Mouse (Mus musculus): ENCODE measurements around the gene Ms4a6d.
A peak's percentile ranks its signal among the peaks of the same experiment; 100 is the strongest.
"Not testable (repeated sequence)": the region's sequence is repeated elsewhere in the genome, so short reads cannot be mapped to it uniquely, and the experiment has no call there.

The Ms4a6d gene

DNA sequence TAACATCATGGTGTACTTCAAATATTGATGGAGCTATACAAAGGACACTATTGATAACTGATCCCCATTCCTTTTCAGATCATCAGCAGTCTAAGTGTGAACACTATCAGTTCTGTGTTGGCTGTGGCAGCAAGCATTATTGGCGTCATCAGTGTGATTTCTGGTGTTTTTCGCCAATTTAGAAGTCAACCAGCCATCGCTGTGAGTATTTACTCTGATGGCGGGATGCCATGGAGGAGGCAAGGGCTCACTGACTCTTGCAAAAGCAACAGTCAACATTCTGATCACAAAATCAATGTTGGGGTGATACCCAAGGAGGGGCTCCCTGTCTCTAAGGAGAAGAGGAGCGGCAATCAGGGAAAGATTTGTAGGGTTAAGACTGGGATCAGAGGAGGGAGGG, 49.9 kb downstream of the Ms4a6d start:
- DNase-seq (ENCODE audit: low read depth, low spot score): no peak

DNA sequence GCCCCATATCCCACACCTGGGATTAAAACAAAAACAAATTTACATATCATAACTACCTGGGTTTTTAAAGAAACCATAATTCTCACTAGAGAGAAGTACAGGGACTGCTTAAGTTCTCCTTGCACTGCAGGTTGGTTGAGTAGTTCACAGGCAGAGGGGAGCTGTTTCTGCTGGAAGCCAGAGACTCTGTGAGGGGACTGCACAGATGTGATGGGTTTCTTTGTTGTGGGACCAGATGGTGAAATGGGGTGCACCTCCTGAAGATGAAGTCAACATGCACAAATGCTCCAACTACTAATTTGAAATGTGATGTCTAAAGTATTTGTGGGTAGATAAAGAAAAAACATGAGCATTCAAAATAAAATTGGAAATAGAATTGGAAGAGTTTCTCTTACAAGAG, 56.7 kb downstream of the Ms4a6d start:
- DNase-seq (ENCODE audit: low read depth, low spot score): no peak

DNA sequence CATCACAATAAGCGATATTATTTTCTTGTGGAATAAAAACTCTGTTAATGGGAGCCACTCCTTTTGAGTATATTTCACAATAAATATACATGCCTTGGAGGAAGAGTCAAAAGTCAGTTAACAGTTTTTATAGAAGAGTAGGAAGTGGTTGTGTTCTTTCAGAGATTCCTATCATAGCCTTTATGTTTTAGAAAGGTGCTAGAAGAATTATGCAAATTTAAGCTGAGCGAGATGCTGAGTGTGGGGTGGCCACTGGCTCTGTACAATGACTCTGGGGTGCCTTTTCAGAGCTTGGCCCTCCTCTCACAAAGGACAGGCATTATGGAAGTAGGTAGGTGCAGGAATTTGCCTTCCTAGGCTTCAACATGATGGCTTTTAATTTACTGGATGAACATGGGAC, 60.3 kb downstream of the Ms4a6d start:
- DNase-seq (ENCODE audit: low read depth, low spot score): not testable (repeated sequence)

DNA sequence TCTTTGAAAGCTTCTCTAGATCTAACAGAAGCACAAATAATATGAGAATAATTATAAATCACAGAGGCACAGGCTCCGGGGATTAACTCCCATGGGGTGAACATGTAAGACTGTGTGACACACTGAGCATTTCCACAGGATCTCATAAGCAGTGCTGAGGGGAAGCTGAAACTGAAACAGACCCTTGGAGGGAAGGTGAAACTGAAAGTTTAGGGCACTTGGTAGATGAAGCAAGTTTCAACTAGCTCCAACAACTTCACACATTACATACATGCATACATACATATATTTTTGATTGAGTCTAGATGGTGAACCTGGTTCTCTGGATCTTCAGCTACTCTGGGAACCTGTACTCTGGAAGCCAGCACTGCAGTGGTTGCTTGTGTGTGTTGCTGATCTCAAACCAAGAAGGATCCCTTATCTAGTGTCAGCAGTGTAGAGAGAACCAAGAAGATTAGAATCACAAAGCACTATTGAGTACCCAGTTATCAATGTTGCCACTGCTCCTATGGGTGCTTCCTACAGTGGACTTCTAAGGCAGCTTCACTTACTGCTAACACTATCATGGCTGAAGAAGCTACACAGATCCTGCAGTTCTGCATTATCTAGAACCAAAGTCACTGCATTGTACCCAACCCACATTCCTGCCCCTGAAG, 64.4 kb downstream of the Ms4a6d start:
- not testable (repeated sequence) for DNase-seq (ENCODE audit: low read depth, low spot score)

DNA sequence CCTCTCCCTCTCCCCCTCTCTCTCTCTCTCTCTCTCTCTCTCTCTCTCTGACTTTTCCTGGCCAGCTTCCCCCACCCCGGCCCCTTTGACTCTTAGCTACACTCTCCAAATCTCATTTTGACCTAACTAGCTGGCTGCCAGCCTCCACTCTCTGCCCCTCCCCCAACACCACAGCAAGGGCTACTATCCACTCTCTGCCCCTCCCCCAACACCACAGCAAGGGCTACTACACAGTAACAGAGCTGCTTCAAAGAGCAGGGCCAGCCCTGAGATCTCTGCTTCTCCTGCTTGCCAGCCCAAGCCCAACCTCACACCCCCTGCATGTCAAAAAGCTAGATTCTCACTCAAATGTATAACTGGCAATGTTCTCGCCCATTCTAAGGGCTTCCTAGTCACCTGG, 67.3 kb downstream of the Ms4a6d start:
- DNase-seq (ENCODE audit: low read depth, low spot score): peak; percentile 58

Measured in ES-CJ7 (cell line).